Mouse (Mus musculus) megakaryocyte progenitor cell, adult 5-6 weeks (primary cell): ENCODE results near the gene Sdhb. TPM values are rescaled to one million over a fixed set of nuclear protein-coding genes. Genes with fewer than 3 reads are reported as not detected.

Experiments used
- ATAC-seq: replicated peaks from 2 replicates; pipeline ENCODE4 v1.8.0; 2016; ENCODE audit warnings: mild to moderate bottlenecking, moderate TSS enrichment, inconsistent platforms; ENCODE audit not compliant: poor library complexity
- total RNA-seq, 2 experiments: library from RNA; stranded (forward) in 1 of 2; stranded (reverse) in 1 of 2; fragments of 157-497, 149-512 nt in 1 of 2; fragments of 200-1000 nt in 1 of 2; gene quantifications; 2 replicates each; pipeline versions ENCODE4 v1.2.3 to v1.2.4; 2015 to 2017

Sdhb gene
- total RNA-seq (2015) (160 and 167 TPM in 2 replicates), total RNA-seq (2017) (91.4 and 129 TPM in 2 replicates)

GRCm38 (mm10) chr4:140960781-140961466 lies at the start of gene Sdhb:
TSS of gene Sdhb (plus strand) at chr4:140961203.
- ATAC-seq = peak; percentile 85

DNA sequence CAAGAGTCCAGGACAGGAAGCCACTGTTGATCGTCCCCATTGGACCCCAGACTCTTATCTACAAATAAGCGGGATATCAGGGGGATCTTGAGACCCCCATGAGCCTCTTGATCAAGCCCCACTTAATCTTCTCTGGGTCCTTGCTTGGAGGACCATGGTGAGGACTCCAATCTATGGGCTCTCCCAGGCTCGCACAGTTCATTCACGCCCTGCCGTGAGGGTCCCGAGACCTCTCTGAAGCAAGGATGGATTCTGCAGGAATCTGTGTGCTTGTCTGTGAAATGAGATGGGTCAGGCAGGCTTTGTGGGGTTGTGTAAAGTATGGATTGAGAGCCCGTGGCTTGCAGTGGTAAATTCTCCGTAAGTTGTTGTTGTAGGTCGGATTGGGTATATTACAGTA lies 49.6 kb upstream of the Sdhb start:
- no peak for ATAC-seq

DNA sequence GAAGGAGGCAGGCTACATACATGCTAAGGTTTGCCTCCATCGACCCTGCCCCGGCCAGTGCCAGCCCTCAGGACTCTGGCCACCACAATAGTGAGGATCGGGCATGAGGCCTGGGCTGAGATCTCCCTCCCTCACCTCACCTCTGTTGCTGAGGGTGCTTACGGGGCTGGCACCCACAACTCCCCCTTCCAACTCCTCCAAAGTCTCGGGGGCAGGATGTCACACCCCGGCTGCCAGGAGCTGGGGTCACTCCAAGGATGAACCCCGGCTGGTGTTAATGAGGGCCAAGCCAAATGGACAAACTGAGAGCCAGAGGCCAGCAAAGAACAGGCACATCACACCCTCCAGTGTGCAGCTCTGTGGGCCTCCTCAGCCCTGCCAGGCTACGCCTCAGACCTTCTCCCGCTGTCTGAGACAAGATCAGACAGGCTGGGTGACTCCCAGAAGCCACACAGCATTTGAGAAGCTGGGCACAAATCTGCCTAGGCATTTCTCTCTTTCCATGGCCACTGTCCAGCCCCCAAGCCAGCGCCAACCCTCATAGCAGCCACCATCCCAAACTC lies 48.7 kb upstream of the Sdhb start:
- ATAC-seq = no peak

DNA sequence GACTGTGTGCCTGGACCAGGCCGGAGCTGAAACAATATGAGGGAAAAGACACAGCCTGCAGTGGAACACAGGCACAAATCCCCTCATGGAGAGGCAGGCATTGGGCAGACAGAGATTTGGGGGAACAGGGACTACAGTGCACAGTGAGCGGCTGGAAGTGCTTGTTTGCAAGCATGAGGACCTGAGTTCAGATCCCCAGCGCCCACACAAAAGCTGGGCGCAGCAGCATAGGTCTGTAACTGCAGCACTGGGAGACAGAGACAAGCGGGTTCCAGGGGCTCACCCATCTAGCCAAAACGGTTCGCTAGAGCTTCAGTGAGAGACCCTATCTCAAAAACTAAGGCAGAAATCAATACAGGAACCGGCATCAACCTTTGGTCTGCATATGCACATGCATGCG lies 47.4 kb upstream of the Sdhb start:
- ATAC-seq = no peak

DNA sequence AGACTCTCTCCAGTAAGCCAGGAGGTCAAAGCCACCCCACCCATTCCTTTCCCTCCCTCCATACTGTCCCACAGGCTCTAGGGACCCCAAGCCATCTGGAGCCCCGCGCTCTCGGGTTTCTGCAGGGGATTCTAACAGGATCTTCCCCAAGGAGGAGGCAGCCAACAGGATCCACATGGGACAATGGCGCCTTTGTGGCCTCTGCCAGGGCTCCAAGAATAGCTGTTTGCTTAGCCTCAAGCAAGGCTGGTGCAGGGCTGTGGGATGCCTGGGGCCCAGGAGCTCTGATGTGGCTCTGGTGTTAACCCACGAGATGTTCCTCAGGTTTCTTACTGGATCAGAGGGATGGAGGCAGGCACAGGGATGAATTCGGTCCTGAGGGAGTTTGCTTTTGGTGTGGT lies 46.3 kb upstream of the Sdhb start:
- no peak for ATAC-seq

- no peak for ATAC-seq
Measured at GRCm38 (mm10) chr4:140915235-140915634, 45.8 kb upstream of the Sdhb start.

- ATAC-seq = no peak
Measured at GRCm38 (mm10) chr4:140916296-140916695, 44.7 kb upstream of the Sdhb start.

GRCm38 (mm10) chr4:140917451-140917850 lies 43.6 kb upstream of the Sdhb start:
- ATAC-seq = no peak

- ATAC-seq = peak; percentile 73
Measured at GRCm38 (mm10) chr4:140919974-140920836, 40.8 kb upstream of the Sdhb start.

DNA sequence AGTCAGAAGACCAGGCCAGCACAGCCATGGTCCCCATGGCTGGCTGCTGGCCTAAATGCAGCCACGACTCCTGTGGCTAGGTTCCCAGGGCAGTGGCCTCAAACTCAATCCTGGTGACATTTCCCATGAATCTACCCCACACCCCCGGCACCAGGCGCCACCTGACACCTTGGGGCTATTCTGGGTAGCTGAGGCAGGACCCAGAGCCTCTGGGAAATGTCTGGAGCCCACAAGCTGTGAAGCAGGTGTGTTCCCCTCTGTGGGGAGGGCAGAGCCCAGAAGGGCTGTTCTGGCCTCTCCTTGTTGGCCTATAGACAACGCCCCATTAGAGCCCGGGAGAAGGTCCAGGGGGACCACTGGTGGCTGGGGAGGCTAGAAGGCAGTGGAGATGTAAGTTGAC lies 38.5 kb upstream of the Sdhb start:
- ATAC-seq = no peak

GRCm38 (mm10) chr4:140925648-140926047 lies 35.4 kb upstream of the Sdhb start:
- ATAC-seq = no peak

DNA sequence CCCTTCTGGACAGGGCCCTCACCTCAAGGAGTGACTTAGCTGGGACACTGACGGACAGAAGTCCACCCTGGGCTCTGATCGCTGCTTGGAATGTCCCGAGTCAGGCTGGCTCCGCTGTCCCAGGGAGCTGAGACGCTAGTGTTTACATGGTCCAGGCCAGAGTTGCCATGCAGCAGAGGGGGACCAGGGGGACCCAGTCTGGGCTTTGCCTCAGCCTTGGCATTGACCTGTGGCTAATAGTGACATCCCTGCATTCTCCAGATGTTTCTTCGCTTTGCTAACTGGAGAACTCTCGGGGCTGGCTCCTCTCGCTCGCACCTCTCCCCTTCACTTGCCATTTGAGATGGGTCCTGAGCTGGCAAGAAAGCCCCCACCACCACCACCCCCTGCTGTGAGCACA lies 32.7 kb upstream of the Sdhb start:
- ATAC-seq = no peak

DNA sequence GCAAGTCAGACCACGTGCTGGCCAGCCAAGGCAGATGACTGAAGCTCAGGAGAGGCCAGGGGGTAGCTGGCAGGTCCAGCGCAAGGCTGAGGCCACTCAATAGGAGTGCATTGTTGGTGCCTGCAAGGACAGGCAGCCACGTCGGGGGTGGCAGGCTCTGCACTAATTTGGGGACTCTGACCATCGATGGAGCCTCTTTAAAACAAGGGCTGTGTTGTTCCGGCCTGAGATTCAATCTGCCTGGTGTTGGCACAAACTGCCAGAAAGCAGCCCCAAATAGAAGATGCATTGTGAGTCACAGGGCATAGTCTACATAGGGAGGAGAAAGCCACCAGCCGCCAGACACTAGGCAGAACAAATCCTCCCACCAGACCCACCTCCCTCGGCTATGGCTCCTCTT lies 31.3 kb upstream of the Sdhb start:
- no peak for ATAC-seq

- ATAC-seq = peak; percentile 78
Measured at GRCm38 (mm10) chr4:140930900-140931470, 30.0 kb upstream of the Sdhb start.

DNA sequence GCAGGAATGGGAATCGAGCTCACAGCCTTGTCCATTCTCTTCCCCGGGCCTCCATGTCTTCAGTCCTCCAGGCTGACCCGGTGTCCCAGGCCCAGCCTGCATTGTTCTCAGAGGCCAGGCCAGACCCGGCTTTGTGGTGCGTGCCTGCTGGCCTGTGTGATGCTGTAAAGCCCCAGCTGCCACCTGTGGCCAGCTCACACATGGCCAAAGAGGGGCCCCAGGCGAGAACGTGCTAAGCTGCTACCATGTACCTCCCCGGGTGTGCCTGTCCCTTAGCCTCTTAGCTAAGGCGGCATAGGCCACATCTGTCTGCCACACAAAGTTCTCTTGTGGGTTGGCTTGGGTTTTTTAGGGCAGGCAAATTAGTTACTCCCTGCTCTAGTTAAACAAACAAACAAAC lies 25.4 kb upstream of the Sdhb start:
- ATAC-seq = no peak

DNA sequence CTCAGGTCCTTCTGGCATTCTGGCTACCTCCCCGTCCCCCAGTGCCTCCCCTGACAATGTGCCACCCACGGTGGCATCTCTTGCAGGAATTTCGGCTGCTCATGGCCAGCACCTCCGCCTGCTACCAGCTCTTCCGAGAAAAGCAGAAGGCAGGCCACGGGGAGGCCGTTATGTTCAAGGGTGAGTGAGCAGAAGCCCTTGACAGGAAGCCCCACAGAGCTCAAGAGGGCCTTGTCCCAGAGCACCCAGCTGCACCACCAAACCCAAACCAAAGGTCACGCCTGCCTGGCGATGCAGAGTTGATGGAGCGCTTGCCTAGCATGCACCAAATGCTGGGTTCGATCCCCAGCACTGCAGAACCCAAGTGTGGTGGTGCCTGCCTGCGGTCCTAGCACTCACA lies 16.6 kb upstream of the Sdhb start:
- 0 out of 2 replicates have a peak, but pooled peaks have one; percentile 11 for ATAC-seq

DNA sequence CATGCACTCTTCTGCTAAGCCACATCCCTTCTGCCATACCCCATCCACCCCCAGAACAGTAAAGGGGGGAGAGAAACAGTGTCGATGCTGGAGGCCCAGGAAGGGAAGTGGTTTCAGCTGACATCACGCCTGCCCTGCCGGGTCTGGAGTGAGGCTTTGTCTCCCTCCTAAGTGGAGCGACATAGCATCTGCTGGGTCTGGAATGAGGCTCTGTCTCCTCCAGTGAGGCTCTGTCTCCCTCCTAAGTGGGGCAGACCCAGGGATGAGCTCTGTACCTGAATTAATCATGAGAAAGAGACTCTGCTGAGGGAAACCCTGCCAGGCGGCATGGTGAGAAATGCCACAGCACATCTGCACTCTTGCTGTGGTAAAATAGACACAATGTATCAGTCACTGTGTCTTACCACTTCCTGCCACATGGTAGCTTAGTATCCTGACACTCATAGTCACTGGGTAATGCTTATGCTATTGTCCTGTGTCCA lies 16.0 kb upstream of the Sdhb start:
- peak; percentile 83 for ATAC-seq

DNA sequence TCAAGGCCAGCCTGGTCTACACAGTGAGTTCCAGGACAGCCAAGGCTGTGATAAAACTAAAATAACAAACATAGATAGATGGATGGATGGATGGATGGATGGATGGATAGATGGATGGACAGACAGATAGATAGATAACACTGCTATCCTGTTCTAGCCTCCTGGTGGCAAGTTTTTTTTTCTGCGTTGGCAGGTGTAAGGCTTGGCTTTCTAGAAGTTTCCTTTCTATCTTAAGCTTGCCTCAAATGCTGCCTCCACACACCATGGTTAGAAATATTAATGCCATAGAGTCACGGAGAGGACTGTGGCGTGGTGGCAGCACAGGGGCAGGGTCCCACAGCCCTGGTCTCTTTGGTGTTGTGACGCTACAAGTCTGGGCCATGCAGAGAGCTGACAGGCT lies 15.4 kb upstream of the Sdhb start:
- no peak for ATAC-seq

- peak; percentile 43 for ATAC-seq
Measured at GRCm38 (mm10) chr4:140946048-140946447, 15.0 kb upstream of the Sdhb start.

GRCm38 (mm10) chr4:140946580-140947205 lies 14.3 kb upstream of the Sdhb start:
- no peak for ATAC-seq
